Mouse (Mus musculus) limb, embryonic 11.5 days (tissue): ENCODE data around the gene Gtf2a1. TPM values are rescaled to one million over a fixed set of nuclear protein-coding genes. Genes with fewer than 3 reads are reported as not detected.
"Not testable (repeated sequence)": the region's sequence is repeated elsewhere in the genome, so short reads cannot be mapped to it uniquely, and the experiment has no call there.

Source experiments
- ATAC-seq: fragments of 200-750 bp; cut with Nextera tagmentation; 2 replicates; pipeline ENCODE4 v1.8.0; 2017; ENCODE audit warnings: low read depth; ENCODE audit not compliant: insufficient number of reproducible peaks, low FRiP score, low TSS enrichment
- DNase-seq: peaks from one replicate; pipeline ENCODE4 v3.0.0-alpha.2; 2015; ENCODE audit warnings: low spot score
- H3K27ac ChIP-seq: fragments of 300-500 bp; sonication (generic); replicated peaks from 2 replicates; pipeline ENCODE4 v1.5.1; 2014; ENCODE audit warnings: low read depth, mild to moderate bottlenecking, low read length
- H3K27me3 ChIP-seq: fragments of 300-500 bp; sonication (generic); 2 replicates; pipeline ENCODE4 v1.6.1; 2014; ENCODE audit warnings: mild to moderate bottlenecking, low read length, mixed read lengths; ENCODE audit not compliant: control insufficient read depth, insufficient read depth
- H3K36me3 ChIP-seq: fragments of 300-500 bp; sonication (generic); 2 replicates; pipeline ENCODE4 v1.6.1; 2014; ENCODE audit warnings: mild to moderate bottlenecking, low read length, moderate library complexity, mixed read lengths; ENCODE audit not compliant: control insufficient read depth, insufficient read depth
- H3K4me1 ChIP-seq: fragments of 300-500 bp; sonication (generic); 2 replicates; pipeline ENCODE4 v1.6.1; 2014; ENCODE audit warnings: low read length, mixed read lengths; ENCODE audit not compliant: control insufficient read depth, insufficient read depth
- H3K4me2 ChIP-seq: fragments of 300-500 bp; sonication (generic); 2 replicates; pipeline ENCODE4 v1.6.1; 2014; ENCODE audit warnings: low read depth, mild to moderate bottlenecking, moderate library complexity; ENCODE audit not compliant: severe bottlenecking
- H3K4me3 ChIP-seq: fragments of 300-500 bp; sonication (generic); 2 replicates; pipeline ENCODE4 v1.5.1; 2014; ENCODE audit warnings: low read depth, low read length
- H3K9ac ChIP-seq: fragments of 300-500 bp; sonication (generic); 2 replicates; pipeline ENCODE4 v1.6.1; 2014; ENCODE audit warnings: mild to moderate bottlenecking, low read length
- H3K9me3 ChIP-seq: fragments of 300-500 bp; sonication (generic); 2 replicates; pipeline ENCODE4 v1.6.1; 2016; ENCODE audit warnings: low read length; ENCODE audit not compliant: control insufficient read depth
- WGBS: fragments of 180-500 bp; shearing (Covaris S2); extraction: QIAGEN DNeasy Blood & Tissue Kit; methylation state at CpG from one replicate; pipeline ENCODE4 v1.1.7; 2014; 5-methylcytosine and 5-hydroxymethylcytosine counted together
- polyA plus RNA-seq: library from polyadenylated mRNA; unstranded; fragments of >200 nt; fragmentation: Nextera tagmentation; extraction: Ambion mirVana; gene quantifications from 2 replicates; pipeline ENCODE4 v1.2.1, GENCODE M21; 2014

Gtf2a1 gene
- polyA plus RNA-seq, 1 experiment from 2014 or later, result 39.8 TPM

- WGBS, result 48% methylated on average over 3 of the region's 3 CpGs
- Histone ChIP-seq H3K4me1 (0 out of 2 replicates have a peak, but pooled peaks cover 3% of the 10 kb centered on the region), H3K4me3 (peak overlapping the region; percentile 65), H3K9me3 (no peaks in the 10 kb centered on the region), H3K27ac (no peak overlapping the region), H3K9ac (no peak overlapping the region), H3K36me3 (peaks cover 10% of the 10 kb centered on the region), H3K4me2 (peak overlapping the region; percentile 47), H3K27me3 (no peaks in the 10 kb centered on the region)
- no peak for DNase-seq
- ATAC-seq, result no peak
Observed at GRCm38 (mm10) chr12:91587077-91587476, 3.2 kb downstream of the Gtf2a1 start.

GRCm38 (mm10) chr12:91585815-91586214, 4.5 kb downstream of the Gtf2a1 start:
- DNase-seq, H3K27me3 ChIP-seq, H3K27ac ChIP-seq, H3K9ac ChIP-seq, H3K4me1 ChIP-seq, ATAC-seq, H3K36me3 ChIP-seq, H3K9me3 ChIP-seq, H3K4me3 ChIP-seq, H3K4me2 ChIP-seq: not testable (repeated sequence)
- WGBS, result 96% methylated on average over 4 of the region's 4 CpGs

GRCm38 (mm10) chr12:91585206-91585605, 5.1 kb downstream of the Gtf2a1 start:
- no peak overlapping the region for H3K4me2 ChIP-seq
- H3K4me1 ChIP-seq, result no peaks in the 10 kb centered on the region
- H3K4me3 ChIP-seq, result no peak overlapping the region
- peaks cover 10% of the 10 kb centered on the region for H3K36me3 ChIP-seq
- H3K9ac ChIP-seq, result no peak overlapping the region
- H3K27ac ChIP-seq, result no peak overlapping the region
- ATAC-seq (no peak), DNase-seq (no peak)
- H3K9me3 ChIP-seq, result no peaks in the 10 kb centered on the region
- H3K27me3 ChIP-seq, result no peaks in the 10 kb centered on the region
- 98% methylated on average over 3 of the region's 3 CpGs for WGBS

- Histone ChIP-seq H3K9me3 (no peaks in the 10 kb centered on the region), H3K4me1 (no peaks in the 10 kb centered on the region), H3K27ac (no peak overlapping the region), H3K4me2 (no peak overlapping the region), H3K36me3 (peaks cover 10% of the 10 kb centered on the region), H3K9ac (no peak overlapping the region), H3K27me3 (no peaks in the 10 kb centered on the region), H3K4me3 (no peak overlapping the region)
- ATAC-seq (no peak), DNase-seq (no peak)
- 94% methylated on average over 6 of the region's 6 CpGs for WGBS
Observed at GRCm38 (mm10) chr12:91583409-91583808, 6.9 kb downstream of the Gtf2a1 start.

- ATAC-seq (no peak), DNase-seq (no peak)
- Histone ChIP-seq H3K36me3 (peaks cover 14% of the 10 kb centered on the region), H3K9ac (no peak overlapping the region), H3K27me3 (no peaks in the 10 kb centered on the region), H3K27ac (no peak overlapping the region), H3K4me2 (no peak overlapping the region), H3K9me3 (no peaks in the 10 kb centered on the region), H3K4me1 (no peaks in the 10 kb centered on the region), H3K4me3 (no peak overlapping the region)
- WGBS, result 84% methylated on average over 6 of the region's 6 CpGs
Observed at GRCm38 (mm10) chr12:91582362-91583002, 7.8 kb downstream of the Gtf2a1 start.

GRCm38 (mm10) chr12:91581204-91582070, 8.8 kb downstream of the Gtf2a1 start:
- peaks cover 14% of the 10 kb centered on the region for H3K36me3 ChIP-seq
- WGBS, result 94% methylated on average over 6 of the region's 6 CpGs
- H3K27me3 ChIP-seq, result no peaks in the 10 kb centered on the region
- no peaks in the 10 kb centered on the region for H3K4me1 ChIP-seq
- no peak overlapping the region for H3K9ac ChIP-seq
- no peak overlapping the region for H3K27ac ChIP-seq
- H3K4me2 ChIP-seq, result no peak overlapping the region
- H3K9me3 ChIP-seq, result no peaks in the 10 kb centered on the region
- ATAC-seq (no peak), DNase-seq (no peak)
- H3K4me3 ChIP-seq, result no peak overlapping the region

GRCm38 (mm10) chr12:91579665-91580064, 10.6 kb downstream of the Gtf2a1 start:
- Histone ChIP-seq H3K27me3 (no peaks in the 10 kb centered on the region), H3K4me1 (no peaks in the 10 kb centered on the region), H3K27ac (no peak overlapping the region), H3K36me3 (peaks cover 10% of the 10 kb centered on the region), H3K4me3 (no peak overlapping the region), H3K4me2 (no peak overlapping the region), H3K9ac (no peak overlapping the region), H3K9me3 (no peaks in the 10 kb centered on the region)
- ATAC-seq, result no peak
- DNase-seq, result no peak
- WGBS, result 98% methylated on average over 2 of the region's 2 CpGs

- H3K27ac ChIP-seq, result no peak overlapping the region
- no peak overlapping the region for H3K4me2 ChIP-seq
- ATAC-seq (no peak), DNase-seq (no peak)
- no peaks in the 10 kb centered on the region for H3K9me3 ChIP-seq
- H3K4me3 ChIP-seq, result no peak overlapping the region
- H3K4me1 ChIP-seq, result no peaks in the 10 kb centered on the region
- H3K27me3 ChIP-seq, result no peaks in the 10 kb centered on the region
- peaks cover 11% of the 10 kb centered on the region for H3K36me3 ChIP-seq
- H3K9ac ChIP-seq, result no peak overlapping the region
- WGBS, result 92% methylated on average over 2 of the region's 2 CpGs
Observed at GRCm38 (mm10) chr12:91571708-91572107, 18.6 kb downstream of the Gtf2a1 start.
